Mouse (Mus musculus): Measurements from ENCODE around the gene Plek2. TPM values are rescaled to one million over a fixed set of nuclear protein-coding genes. Genes with fewer than 3 reads are reported as not detected.

Gene Plek2
- polyA plus RNA-seq, 1 experiment from 2014 or later = 38.4 TPM

DNA sequence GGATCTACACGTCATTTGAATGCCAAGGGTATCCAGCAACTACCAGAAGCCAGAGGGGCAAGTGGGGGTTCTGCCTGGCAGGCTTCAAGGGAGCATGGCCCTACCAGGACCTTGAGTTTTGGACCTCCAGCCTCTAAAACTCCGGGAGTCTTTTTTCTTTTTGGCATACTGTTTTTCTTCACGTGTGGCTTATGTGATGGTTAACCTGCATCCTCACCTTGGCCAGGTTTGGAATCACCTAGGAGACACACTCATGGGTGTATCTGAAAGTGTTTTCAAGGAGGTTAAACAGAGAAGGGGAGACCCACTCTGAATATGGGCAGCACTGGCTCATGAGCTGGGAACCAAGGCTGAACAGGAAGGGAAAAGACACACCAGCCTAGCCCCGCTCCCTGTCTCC lies 3.5 kb downstream of the Plek2 start:
- H3K4me2 ChIP-seq (ENCODE audit: low read depth, low read length) = no peak overlapping the region
- no peak overlapping the region for H3K4me3 ChIP-seq (ENCODE audit: low read depth, low read length)
- no peaks in the 10 kb centered on the region for H3K9me3 ChIP-seq (replicated peaks; ENCODE audit: control insufficient read depth, low read length)
- no peak overlapping the region for H3K9ac ChIP-seq (ENCODE audit: low read depth, low read length)
- no peaks in the 10 kb centered on the region for H3K27me3 ChIP-seq (ENCODE audit: control insufficient read depth, insufficient read depth, low read depth, low read length)
- H3K4me1 ChIP-seq (ENCODE audit: control insufficient read depth, low read depth, low read length) = peaks cover 20% of the 10 kb centered on the region
- H3K27ac ChIP-seq (ENCODE audit: low read length) = no peak overlapping the region
- no peak for ATAC-seq (ENCODE audit: low read depth)
- peaks cover 15% of the 10 kb centered on the region for H3K36me3 ChIP-seq (ENCODE audit: control insufficient read depth, insufficient read depth)
- WGBS (ENCODE audit: insufficient replicate concordance) = 82% methylated on average over 4 of the region's 4 CpGs

DNA sequence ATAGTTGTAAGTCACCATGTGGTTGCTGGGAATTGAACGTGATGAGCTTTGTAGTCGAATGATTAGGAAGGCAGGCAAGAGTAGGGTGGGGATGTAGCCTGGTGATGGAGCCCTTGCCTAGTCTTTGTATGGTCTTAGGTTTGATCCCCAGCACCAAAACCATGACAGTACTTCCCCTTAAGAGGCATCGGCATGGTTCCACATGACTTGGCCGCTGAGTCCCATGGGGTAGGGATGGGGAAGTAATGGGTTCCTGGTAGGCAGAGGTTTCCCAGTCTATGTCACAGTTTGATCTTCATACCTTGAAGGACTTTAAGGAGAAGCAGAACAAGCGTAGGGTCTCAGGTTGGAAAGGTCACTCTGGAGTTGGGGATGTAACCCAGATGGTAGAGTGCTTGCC lies 5.3 kb downstream of the Plek2 start:
- H3K27me3 ChIP-seq (ENCODE audit: control insufficient read depth, insufficient read depth, low read depth, low read length) = no peaks in the 10 kb centered on the region
- H3K9me3 ChIP-seq (replicated peaks; ENCODE audit: control insufficient read depth, low read length) = no peaks in the 10 kb centered on the region
- H3K4me3 ChIP-seq (ENCODE audit: low read depth, low read length) = no peak overlapping the region
- no peak for ATAC-seq (ENCODE audit: low read depth)
- no peak overlapping the region for H3K9ac ChIP-seq (ENCODE audit: low read depth, low read length)
- H3K36me3 ChIP-seq (ENCODE audit: control insufficient read depth, insufficient read depth) = peaks cover 22% of the 10 kb centered on the region
- WGBS (ENCODE audit: insufficient replicate concordance) = 72% methylated on average over 5 of the region's 5 CpGs
- H3K27ac ChIP-seq (ENCODE audit: low read length) = no peak overlapping the region
- peaks cover 6% of the 10 kb centered on the region for H3K4me1 ChIP-seq (ENCODE audit: control insufficient read depth, low read depth, low read length)
- H3K4me2 ChIP-seq (ENCODE audit: low read depth, low read length) = no peak overlapping the region

DNA sequence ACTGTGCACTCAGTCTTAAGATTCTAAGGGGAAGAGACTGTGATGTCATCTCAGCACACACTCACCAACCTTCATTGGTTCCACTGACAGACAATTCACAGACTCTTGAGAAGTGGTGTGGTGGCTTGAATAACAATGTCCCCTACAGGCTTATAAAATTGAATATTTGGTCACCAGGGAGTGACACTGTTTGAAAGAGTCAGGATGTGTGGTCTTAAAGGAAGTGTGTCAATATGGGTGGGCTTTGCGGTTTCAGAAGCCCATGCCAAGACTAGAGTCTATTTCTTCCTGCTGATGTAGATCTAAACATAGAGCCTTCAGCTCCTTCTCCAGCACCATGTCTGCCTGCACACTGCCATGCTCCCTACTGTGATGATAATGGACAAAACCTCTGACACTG lies 8.9 kb downstream of the Plek2 start:
- H3K4me1 ChIP-seq (ENCODE audit: control insufficient read depth, low read depth, low read length) = no peaks in the 10 kb centered on the region; the same call in 1 of the 2 replicates
- H3K4me2 ChIP-seq (ENCODE audit: low read depth, low read length) = no peak overlapping the region
- WGBS (ENCODE audit: insufficient replicate concordance) = 79% methylated on average over 1 of the region's 1 CpGs
- H3K27me3 ChIP-seq (ENCODE audit: control insufficient read depth, insufficient read depth, low read depth, low read length) = no peaks in the 10 kb centered on the region
- no peak overlapping the region for H3K4me3 ChIP-seq (ENCODE audit: low read depth, low read length)
- no peak for ATAC-seq (ENCODE audit: low read depth)
- H3K9me3 ChIP-seq (replicated peaks; ENCODE audit: control insufficient read depth, low read length) = no peaks in the 10 kb centered on the region
- peaks cover 36% of the 10 kb centered on the region for H3K36me3 ChIP-seq (ENCODE audit: control insufficient read depth, insufficient read depth)
- no peak overlapping the region for H3K27ac ChIP-seq (ENCODE audit: low read length)
- no peak overlapping the region for H3K9ac ChIP-seq (ENCODE audit: low read depth, low read length)

DNA sequence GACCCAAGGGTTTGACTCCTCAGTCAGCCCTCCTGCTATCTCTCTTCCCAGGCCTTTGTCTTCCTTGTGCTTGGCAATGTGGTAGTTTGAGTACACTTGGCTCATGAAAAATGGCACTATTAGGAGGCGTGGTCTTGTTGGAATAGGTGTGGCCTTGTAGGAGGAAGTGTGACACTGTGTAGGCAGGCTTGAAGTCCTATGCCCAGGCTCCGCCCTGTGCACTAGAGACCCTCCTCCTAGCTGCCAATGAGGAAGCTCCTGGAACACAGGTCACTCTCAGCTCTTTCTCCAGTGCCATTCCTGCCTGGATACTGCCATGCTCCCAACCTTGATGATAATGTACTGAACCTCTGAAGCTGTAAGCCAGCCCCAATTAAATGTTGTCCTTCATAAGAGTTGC lies 15.6 kb downstream of the Plek2 start:
- no peak overlapping the region for H3K4me3 ChIP-seq (ENCODE audit: low read depth, low read length)
- no peaks in the 10 kb centered on the region for H3K4me1 ChIP-seq (ENCODE audit: control insufficient read depth, low read depth, low read length)
- no peak overlapping the region for H3K27ac ChIP-seq (ENCODE audit: low read length)
- peaks cover 64% of the 10 kb centered on the region for H3K36me3 ChIP-seq (ENCODE audit: control insufficient read depth, insufficient read depth)
- H3K4me2 ChIP-seq (ENCODE audit: low read depth, low read length) = no peak overlapping the region
- H3K27me3 ChIP-seq (ENCODE audit: control insufficient read depth, insufficient read depth, low read depth, low read length) = no peaks in the 10 kb centered on the region
- H3K9me3 ChIP-seq (replicated peaks; ENCODE audit: control insufficient read depth, low read length) = no peaks in the 10 kb centered on the region
- no peak overlapping the region for H3K9ac ChIP-seq (ENCODE audit: low read depth, low read length)
- 66% methylated on average over 2 of the region's 2 CpGs for WGBS (ENCODE audit: insufficient replicate concordance)
- ATAC-seq (ENCODE audit: low read depth) = no peak; the same call in 1 of the 2 replicates

DNA sequence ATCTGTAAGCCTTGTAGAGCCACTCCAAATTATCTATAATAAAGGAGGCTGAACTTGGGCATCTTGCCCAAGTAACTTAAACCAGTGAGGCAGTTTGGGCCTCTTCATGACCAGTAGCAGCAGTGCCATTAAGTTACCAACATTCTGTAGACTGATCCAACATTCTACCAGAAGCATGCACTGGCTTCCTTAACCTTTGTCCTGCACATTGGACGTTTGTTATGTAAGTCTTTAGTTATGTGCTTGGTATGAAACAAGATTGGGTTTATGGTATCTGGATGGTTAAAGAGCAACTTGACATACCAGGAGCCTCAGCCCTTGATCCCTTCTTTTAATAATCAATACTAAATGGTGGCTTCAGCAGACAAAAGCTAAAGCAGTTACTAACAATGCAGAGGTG lies 16.7 kb downstream of the Plek2 start:
- Histone ChIP-seq H3K27ac (ENCODE audit: low read length) (no peak overlapping the region), H3K9ac (ENCODE audit: low read depth, low read length) (no peak overlapping the region), H3K4me2 (ENCODE audit: low read depth, low read length) (no peak overlapping the region), H3K36me3 (ENCODE audit: control insufficient read depth, insufficient read depth) (peaks cover 68% of the 10 kb centered on the region), H3K4me3 (ENCODE audit: low read depth, low read length) (no peak overlapping the region), H3K9me3 (replicated peaks; ENCODE audit: control insufficient read depth, low read length) (no peaks in the 10 kb centered on the region), H3K4me1 (ENCODE audit: control insufficient read depth, low read depth, low read length) (no peaks in the 10 kb centered on the region), H3K27me3 (ENCODE audit: control insufficient read depth, insufficient read depth, low read depth, low read length) (no peaks in the 10 kb centered on the region)
- WGBS (ENCODE audit: insufficient replicate concordance) = 42% methylated on average over 1 of the region's 1 CpGs
- ATAC-seq (ENCODE audit: low read depth) = no peak

DNA sequence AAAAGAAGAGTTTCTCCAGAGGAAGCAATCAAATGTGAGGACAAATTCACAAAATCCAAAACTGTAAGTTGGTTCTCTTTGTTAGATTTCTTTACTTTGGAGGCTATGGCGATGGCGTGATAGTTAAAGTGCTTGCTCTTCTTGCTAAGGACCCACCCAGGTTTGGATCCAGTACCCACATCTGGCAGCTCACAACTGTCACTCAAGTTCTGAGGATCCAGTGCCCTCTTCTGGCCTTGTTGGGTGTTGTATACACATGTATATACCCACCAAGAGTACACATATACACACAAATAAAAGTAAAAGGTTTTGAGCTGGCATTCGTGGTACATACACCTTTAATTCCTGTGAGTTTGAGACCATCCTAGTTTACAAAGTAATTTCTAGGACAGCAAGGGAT lies 32.2 kb downstream of the Plek2 start:
- Histone ChIP-seq H3K36me3 (ENCODE audit: control insufficient read depth, insufficient read depth) (peaks cover 36% of the 10 kb centered on the region), H3K4me2 (ENCODE audit: low read depth, low read length) (no peak overlapping the region), H3K4me1 (ENCODE audit: control insufficient read depth, low read depth, low read length) (no peaks in the 10 kb centered on the region), H3K9ac (ENCODE audit: low read depth, low read length) (no peak overlapping the region), H3K27me3 (ENCODE audit: control insufficient read depth, insufficient read depth, low read depth, low read length) (no peaks in the 10 kb centered on the region), H3K9me3 (replicated peaks; ENCODE audit: control insufficient read depth, low read length) (no peaks in the 10 kb centered on the region), H3K27ac (ENCODE audit: low read length) (no peak overlapping the region), H3K4me3 (ENCODE audit: low read depth, low read length) (no peak overlapping the region)
- 89% methylated on average over 3 of the region's 3 CpGs for WGBS (ENCODE audit: insufficient replicate concordance)
- no peak for ATAC-seq (ENCODE audit: low read depth)

DNA sequence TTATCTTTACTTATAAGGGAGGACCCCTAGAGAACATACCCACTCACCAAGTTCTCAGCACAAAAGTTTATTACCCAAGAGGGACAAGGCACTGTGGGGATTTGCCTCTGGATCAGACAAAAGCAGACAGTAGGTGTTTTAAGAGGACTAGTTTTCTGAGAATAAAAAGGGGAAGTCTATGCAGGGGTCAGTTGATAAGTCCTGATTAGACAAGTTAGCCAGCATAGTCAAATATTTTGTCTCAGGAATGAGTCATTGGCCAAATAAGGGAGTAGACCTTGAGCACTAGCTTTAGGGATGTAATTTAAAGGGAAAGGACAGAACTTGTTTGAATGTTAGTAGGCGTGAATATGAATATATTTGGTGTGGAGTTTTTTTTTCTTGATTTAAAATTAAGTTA lies 38.6 kb downstream of the Plek2 start:
- Histone ChIP-seq H3K4me3 (ENCODE audit: low read depth, low read length) (no peak overlapping the region), H3K4me1 (ENCODE audit: control insufficient read depth, low read depth, low read length) (peaks cover 5% of the 10 kb centered on the region), H3K36me3 (ENCODE audit: control insufficient read depth, insufficient read depth) (peaks cover 20% of the 10 kb centered on the region), H3K9me3 (replicated peaks; ENCODE audit: control insufficient read depth, low read length) (no peaks in the 10 kb centered on the region), H3K27me3 (ENCODE audit: control insufficient read depth, insufficient read depth, low read depth, low read length) (no peaks in the 10 kb centered on the region), H3K27ac (ENCODE audit: low read length) (no peak overlapping the region), H3K9ac (ENCODE audit: low read depth, low read length) (no peak overlapping the region), H3K4me2 (ENCODE audit: low read depth, low read length) (no peak overlapping the region)
- WGBS (ENCODE audit: insufficient replicate concordance) = 64% methylated on average over 1 of the region's 1 CpGs
- ATAC-seq (ENCODE audit: low read depth) = no peak

DNA sequence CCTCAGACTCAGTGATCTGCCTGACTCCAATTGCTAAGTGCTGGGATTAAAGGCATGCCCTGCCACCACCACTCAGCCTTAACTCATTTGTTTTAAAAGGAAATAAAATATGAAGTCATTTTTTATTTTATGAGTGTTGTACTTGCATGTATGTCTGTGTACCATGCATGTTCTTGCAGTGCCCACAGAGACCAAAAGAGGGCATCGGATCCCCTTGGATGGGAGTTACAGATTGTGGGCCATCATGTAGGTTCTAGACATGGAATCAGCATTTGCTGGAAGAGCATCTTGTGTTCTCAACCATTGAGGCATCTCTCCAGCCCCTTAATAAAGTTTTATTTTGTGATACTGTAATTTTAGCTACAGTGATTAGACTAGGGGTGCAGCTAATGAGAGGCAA lies 41.3 kb downstream of the Plek2 start:
- 84% methylated on average over 1 of the region's 1 CpGs for WGBS (ENCODE audit: insufficient replicate concordance)
- peaks cover 20% of the 10 kb centered on the region for H3K36me3 ChIP-seq (ENCODE audit: control insufficient read depth, insufficient read depth)
- peaks cover 9% of the 10 kb centered on the region for H3K4me1 ChIP-seq (ENCODE audit: control insufficient read depth, low read depth, low read length)
- H3K27ac ChIP-seq (ENCODE audit: low read length) = no peak overlapping the region
- no peaks in the 10 kb centered on the region for H3K27me3 ChIP-seq (ENCODE audit: control insufficient read depth, insufficient read depth, low read depth, low read length)
- H3K9me3 ChIP-seq (replicated peaks; ENCODE audit: control insufficient read depth, low read length) = no peaks in the 10 kb centered on the region
- H3K4me2 ChIP-seq (ENCODE audit: low read depth, low read length) = no peak overlapping the region
- H3K9ac ChIP-seq (ENCODE audit: low read depth, low read length) = no peak overlapping the region
- H3K4me3 ChIP-seq (ENCODE audit: low read depth, low read length) = no peak overlapping the region
- no peak for ATAC-seq (ENCODE audit: low read depth)

DNA sequence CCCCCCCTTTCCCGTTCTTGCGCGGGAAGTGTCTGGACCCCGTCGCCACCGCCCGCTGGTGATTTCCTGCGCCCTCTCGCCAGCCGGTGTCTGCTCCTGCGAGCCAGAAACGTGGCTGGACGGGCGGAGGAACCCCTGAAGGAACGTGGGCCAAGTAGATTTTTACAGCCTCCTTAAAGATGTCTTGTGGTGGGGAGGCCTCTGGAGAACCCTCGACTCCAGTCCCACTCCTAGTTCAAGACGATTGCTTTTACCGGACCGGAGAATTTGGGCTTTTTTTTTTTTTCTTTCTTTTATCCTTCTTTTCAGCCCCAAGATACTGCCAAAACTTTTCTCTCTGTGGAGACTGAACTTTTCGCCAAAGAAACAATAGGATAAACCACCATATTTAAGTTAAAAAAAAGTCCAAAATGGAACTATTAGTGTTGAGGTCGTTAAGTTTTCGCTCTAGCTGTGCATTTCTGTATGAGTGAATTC lies 44.5 kb downstream of the Plek2 start:
- Histone ChIP-seq H3K36me3 (ENCODE audit: control insufficient read depth, insufficient read depth) (peaks cover 9% of the 10 kb centered on the region), H3K4me3 (ENCODE audit: low read depth, low read length) (peak overlapping the region; percentile 93), H3K27me3 (ENCODE audit: control insufficient read depth, insufficient read depth, low read depth, low read length) (no peaks in the 10 kb centered on the region), H3K4me2 (ENCODE audit: low read depth, low read length) (peak overlapping the region; percentile 86), H3K4me1 (ENCODE audit: control insufficient read depth, low read depth, low read length) (peaks cover 13% of the 10 kb centered on the region), H3K9me3 (replicated peaks; ENCODE audit: control insufficient read depth, low read length) (no peaks in the 10 kb centered on the region), H3K27ac (ENCODE audit: low read length) (peak overlapping the region; percentile 93), H3K9ac (ENCODE audit: low read depth, low read length) (peak overlapping the region; percentile 89)
- ATAC-seq (ENCODE audit: low read depth) = peak; percentile 20
- WGBS (ENCODE audit: insufficient replicate concordance) = under 1% methylated on average over 22 of the region's 22 CpGs

Data from liver, embryonic 16.5 days (tissue).